17 mouse cellular contexts compared by ENCODE assay signal in the genomic region with DNA sequence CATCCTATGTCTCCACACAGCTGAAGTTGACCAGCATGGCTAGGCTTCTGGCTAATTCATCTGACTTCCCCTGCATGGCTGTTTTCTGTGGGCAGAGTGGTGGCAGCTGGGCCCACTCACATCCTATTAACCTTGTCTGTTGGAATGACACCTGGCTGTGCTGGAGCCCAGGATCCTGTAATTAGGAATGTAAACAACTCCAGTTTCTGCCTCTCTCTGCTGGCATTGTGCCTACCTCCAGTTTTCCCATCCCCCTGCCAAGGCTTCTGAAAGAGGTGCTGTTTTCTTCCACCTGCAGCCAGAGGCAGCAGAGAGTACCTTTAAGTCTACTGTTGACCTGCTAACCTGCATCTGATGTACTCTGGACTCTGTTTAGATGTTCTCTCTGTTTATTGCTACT.
DNase-seq lines count a peak whose midpoint lies in the region; TF ChIP-seq lines count a peak whose summit lies in the region.
"Had no signal": no experiment of that assay in that cellular context is flagged by ENCODE, and none has a peak within 500 bp of the region (broad histone marks: within the 10 kb centered on the region; RNA-seq: fewer than 3 reads in every experiment).

No protein-coding gene starts in this region.

- no peak overlapping the region for H3K4me3 ChIP-seq in layer of hippocampus, adult 2 months
- H3K4me3 ChIP-seq: embryonic facial prominence, embryonic 13.5 days; forebrain, embryonic 15.5 days; heart, embryonic 12.5 days had no signal

- DNase-seq in cerebellum, postnatal 4 days (ENCODE audit: low spot score in 2 of 2), result peak; percentile 23 to 46
- DNase-seq in cerebellum, adult 11 months, result no peak
- DNase-seq in layer of hippocampus, adult 2 months (ENCODE audit: low spot score in 2 of 2), result no peak
- DNase-seq in layer of hippocampus, postnatal 36 days, result no peak
- peak; percentile 16 for DNase-seq in forelimb bud, embryonic 11.5 days (ENCODE audit: low read depth, low spot score)
- peak; percentile 1 for DNase-seq in large intestine, adult 2 months (ENCODE audit: low read depth, low spot score)
- DNase-seq in urinary bladder, adult 2 months (ENCODE audit: low spot score), result no peak
- DNase-seq in testis, postnatal 10 days (ENCODE audit: low spot score), result no peak
- DNase-seq: adrenal gland, postnatal 25 days; B cell, adult 2 months; gastrocnemius, postnatal 25 days; lung, adult 2 months; spleen, adult 18-20 months; thymus, adult 18-20 months had no signal

- no peak overlapping the region for H3K27ac ChIP-seq in layer of hippocampus, adult 2 months
- H3K27ac ChIP-seq: embryonic facial prominence, embryonic 13.5 days; forebrain, embryonic 15.5 days had no signal

- 0 out of 2 replicates have a peak, but pooled peaks have one; percentile 19 for TF ChIP-seq CTCF in layer of hippocampus, adult 2 months (conservative IDR thresholded peaks at IDR 0.05)

Comparison
In these comparisons a context has a peak if more than half of its experiments do, and no peak if none do; other contexts are left out.
1. DNase-seq: peak in cerebellum, postnatal 4 days (2 of 2), forelimb bud, embryonic 11.5 days (single experiment) and large intestine, adult 2 months (single experiment); none in cerebellum, adult 11 months (single experiment), layer of hippocampus, adult 2 months (0 of 2), layer of hippocampus, postnatal 36 days (0 of 2), urinary bladder, adult 2 months (single experiment) and testis, postnatal 10 days (single experiment).